Mouse (Mus musculus): ENCODE results near the gene Gm6592. TPM values are rescaled to one million over a fixed set of nuclear protein-coding genes. Genes with fewer than 3 reads are reported as not detected.

The Gm6592 gene
- polyA plus RNA-seq, 1 experiment from 2014 or later = not detected

Other genes with a start within 250 kb of the Gm6592 start
- gene Ssxb8, start 153.2 kb upstream of the Gm6592 start, polyA plus RNA-seq (2015; fragmentation: Nextera tagmentation; extraction: Ambion mirVana) = not detected in 2 replicates
- gene Ssx9, start 95.6 kb upstream of the Gm6592 start, polyA plus RNA-seq (2015; fragmentation: Nextera tagmentation; extraction: Ambion mirVana) = not detected in 2 replicates
- not detected in 2 replicates for gene Ssxb5, start 40.3 kb upstream of the Gm6592 start, polyA plus RNA-seq (2015; fragmentation: Nextera tagmentation; extraction: Ambion mirVana)
- gene Gm5751, start 30.3 kb downstream of the Gm6592 start, polyA plus RNA-seq (2015; fragmentation: Nextera tagmentation; extraction: Ambion mirVana) = not detected in 2 replicates
- 0.13 and 0.15 TPM in 2 replicates for gene B630019K06Rik, start 48.4 kb downstream of the Gm6592 start, polyA plus RNA-seq (2015; fragmentation: Nextera tagmentation; extraction: Ambion mirVana)
- gene Fthl17b, start 119.0 kb downstream of the Gm6592 start, polyA plus RNA-seq (2015; fragmentation: Nextera tagmentation; extraction: Ambion mirVana) = not detected in 2 replicates
- gene Fthl17c, start 132.6 kb downstream of the Gm6592 start, polyA plus RNA-seq (2015; fragmentation: Nextera tagmentation; extraction: Ambion mirVana) = not detected in 2 replicates
- not detected in 2 replicates for gene Fthl17d, start 142.8 kb downstream of the Gm6592 start, polyA plus RNA-seq (2015; fragmentation: Nextera tagmentation; extraction: Ambion mirVana)
- gene Fthl17e, start 189.5 kb downstream of the Gm6592 start, polyA plus RNA-seq (2015; fragmentation: Nextera tagmentation; extraction: Ambion mirVana) = not detected in 2 replicates
- not detected in 2 replicates for gene Fthl17f, start 219.0 kb downstream of the Gm6592 start, polyA plus RNA-seq (2015; fragmentation: Nextera tagmentation; extraction: Ambion mirVana)

All from liver, embryonic 15.5 days (tissue).